Mouse (Mus musculus): ENCODE data around the gene Map3k20. TPM values are rescaled to one million over a fixed set of nuclear protein-coding genes. Genes with fewer than 3 reads are reported as not detected.

Gene Map3k20
- total and polyA plus RNA-seq, 2 experiments from 2014 or later: 3.5 to 6.0 TPM

DNA sequence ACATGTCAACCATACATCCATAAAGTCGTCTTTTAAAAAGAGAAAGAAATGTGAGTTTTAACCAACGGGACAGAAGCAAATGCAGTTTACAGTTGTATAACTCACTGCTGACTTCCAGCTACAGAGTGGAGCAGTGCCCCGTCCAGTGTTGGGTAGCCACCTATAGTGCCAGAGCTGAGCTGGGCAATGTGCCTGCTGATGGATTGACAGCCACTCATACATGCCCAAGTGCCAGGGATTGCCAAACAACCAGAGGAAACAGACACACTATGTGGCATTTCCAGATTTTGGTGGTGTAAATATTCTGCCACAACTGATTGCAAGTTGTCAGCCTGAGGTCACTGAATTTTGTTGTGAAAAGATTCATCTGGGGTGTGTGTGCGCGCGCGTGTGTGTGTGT lies 139.2 kb downstream of the Map3k20 start:
- no peak for ATAC-seq
- DNase-seq (ENCODE audit: low spot score): no peak
- 78% methylated on average over 7 of the region's 7 CpGs for WGBS
- Histone ChIP-seq H3K27ac (no peak overlapping the region), H3K36me3 (ENCODE audit: insufficient read depth, low read length) (no peaks in the 10 kb centered on the region), H3K4me2 (ENCODE audit: low read depth, low read length) (no peak overlapping the region), H3K4me3 (ENCODE audit: low read length) (no peak overlapping the region), H3K9me3 (ENCODE audit: low read length) (no peaks in the 10 kb centered on the region), H3K27me3 (ENCODE audit: insufficient read depth, low read length) (no peaks in the 10 kb centered on the region), H3K4me1 (ENCODE audit: insufficient read depth, low read length) (no peaks in the 10 kb centered on the region), H3K9ac (replicated peaks; ENCODE audit: low read length) (no peak overlapping the region)
- TF ChIP-seq CTCF (IDR thresholded peaks at IDR 0.05; ENCODE audit: low read depth): no peak

GRCm38 (mm10) chr2:72426776-72427175 lies 141.3 kb downstream of the Map3k20 start:
- Histone ChIP-seq H3K4me2 (ENCODE audit: low read depth, low read length) (peak overlapping the region; percentile 52), H3K27ac (no peak overlapping the region; the same call in 1 of the 2 replicates), H3K9me3 (ENCODE audit: low read length) (no peaks in the 10 kb centered on the region), H3K36me3 (ENCODE audit: insufficient read depth, low read length) (no peaks in the 10 kb centered on the region), H3K4me3 (ENCODE audit: low read length) (peak overlapping the region; percentile 10), H3K27me3 (ENCODE audit: insufficient read depth, low read length) (no peaks in the 10 kb centered on the region), H3K9ac (replicated peaks; ENCODE audit: low read length) (no peak overlapping the region; the same call in 1 of the 2 replicates), H3K4me1 (ENCODE audit: insufficient read depth, low read length) (no peaks in the 10 kb centered on the region)
- ATAC-seq (peak; percentile 72), DNase-seq (ENCODE audit: low spot score) (peak; percentile 64)
- WGBS: 11% methylated on average over 8 of the region's 8 CpGs
- no peak for TF ChIP-seq CTCF (IDR thresholded peaks at IDR 0.05; ENCODE audit: low read depth)

GRCm38 (mm10) chr2:72427288-72427687 lies 141.9 kb downstream of the Map3k20 start:
- peak overlapping the region; percentile 52 for H3K4me2 ChIP-seq (ENCODE audit: low read depth, low read length)
- 31% methylated on average over 11 of the region's 11 CpGs for WGBS
- H3K27ac ChIP-seq: no peak overlapping the region
- DNase-seq (ENCODE audit: low spot score): peak; percentile 45
- H3K9ac ChIP-seq (replicated peaks; ENCODE audit: low read length): no peak overlapping the region; the same call in 1 of the 2 replicates
- no peaks in the 10 kb centered on the region for H3K36me3 ChIP-seq (ENCODE audit: insufficient read depth, low read length)
- no peaks in the 10 kb centered on the region for H3K9me3 ChIP-seq (ENCODE audit: low read length)
- no peak for TF ChIP-seq CTCF (IDR thresholded peaks at IDR 0.05; ENCODE audit: low read depth)
- no peaks in the 10 kb centered on the region for H3K27me3 ChIP-seq (ENCODE audit: insufficient read depth, low read length)
- peak overlapping the region; percentile 10 for H3K4me3 ChIP-seq (ENCODE audit: low read length)
- H3K4me1 ChIP-seq (ENCODE audit: insufficient read depth, low read length): no peaks in the 10 kb centered on the region
- no peak for ATAC-seq

- TF ChIP-seq CTCF (IDR thresholded peaks at IDR 0.05; ENCODE audit: low read depth): no peak
- Histone ChIP-seq H3K4me1 (ENCODE audit: insufficient read depth, low read length) (no peaks in the 10 kb centered on the region), H3K4me3 (ENCODE audit: low read length) (no peak overlapping the region), H3K27ac (no peak overlapping the region), H3K9ac (replicated peaks; ENCODE audit: low read length) (no peak overlapping the region), H3K9me3 (ENCODE audit: low read length) (no peaks in the 10 kb centered on the region), H3K4me2 (ENCODE audit: low read depth, low read length) (no peak overlapping the region), H3K36me3 (ENCODE audit: insufficient read depth, low read length) (no peaks in the 10 kb centered on the region), H3K27me3 (ENCODE audit: insufficient read depth, low read length) (no peaks in the 10 kb centered on the region)
- DNase-seq (ENCODE audit: low spot score) (no peak), ATAC-seq (no peak)
- WGBS: 78% methylated on average over 8 of the region's 8 CpGs
Measured at GRCm38 (mm10) chr2:72438941-72439533, 153.6 kb downstream of the Map3k20 start.

- H3K4me3 ChIP-seq (ENCODE audit: low read length): no peak overlapping the region
- H3K27ac ChIP-seq: no peak overlapping the region
- DNase-seq (ENCODE audit: low spot score) (peak; percentile 3), ATAC-seq (no peak)
- H3K4me2 ChIP-seq (ENCODE audit: low read depth, low read length): no peak overlapping the region
- 52% methylated on average over 9 of the region's 9 CpGs for WGBS
- H3K27me3 ChIP-seq (ENCODE audit: insufficient read depth, low read length): no peaks in the 10 kb centered on the region
- no peak overlapping the region for H3K9ac ChIP-seq (replicated peaks; ENCODE audit: low read length)
- H3K36me3 ChIP-seq (ENCODE audit: insufficient read depth, low read length): no peaks in the 10 kb centered on the region
- no peaks in the 10 kb centered on the region for H3K9me3 ChIP-seq (ENCODE audit: low read length)
- no peak for TF ChIP-seq CTCF (IDR thresholded peaks at IDR 0.05; ENCODE audit: low read depth)
- H3K4me1 ChIP-seq (ENCODE audit: insufficient read depth, low read length): no peaks in the 10 kb centered on the region
Measured at GRCm38 (mm10) chr2:72441010-72441409, 155.6 kb downstream of the Map3k20 start.

DNA sequence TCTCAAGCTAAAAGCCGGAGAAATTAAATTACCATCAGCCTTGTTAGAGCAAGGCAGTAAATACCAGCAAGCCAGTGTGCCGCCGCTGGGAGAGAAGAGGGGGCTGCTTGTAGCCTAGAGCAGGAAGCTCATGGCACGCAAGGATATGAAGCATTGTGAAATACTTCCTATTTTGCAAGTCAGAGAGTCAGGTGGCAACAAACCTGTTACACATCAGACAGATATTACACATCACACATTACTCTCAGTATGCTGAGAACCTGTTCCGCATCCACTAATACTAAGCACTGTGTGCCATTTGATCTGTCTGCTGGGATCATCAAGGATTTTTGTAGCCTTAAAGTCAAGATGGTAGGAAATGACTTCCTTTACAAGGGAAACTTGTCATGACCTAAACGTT lies 157.4 kb downstream of the Map3k20 start:
- Histone ChIP-seq H3K27ac (no peak overlapping the region), H3K27me3 (ENCODE audit: insufficient read depth, low read length) (no peaks in the 10 kb centered on the region), H3K9me3 (ENCODE audit: low read length) (no peaks in the 10 kb centered on the region), H3K9ac (replicated peaks; ENCODE audit: low read length) (no peak overlapping the region), H3K36me3 (ENCODE audit: insufficient read depth, low read length) (no peaks in the 10 kb centered on the region), H3K4me3 (ENCODE audit: low read length) (no peak overlapping the region), H3K4me2 (ENCODE audit: low read depth, low read length) (no peak overlapping the region), H3K4me1 (ENCODE audit: insufficient read depth, low read length) (no peaks in the 10 kb centered on the region)
- DNase-seq (ENCODE audit: low spot score) (no peak), ATAC-seq (no peak)
- 92% methylated on average over 6 of the region's 6 CpGs for WGBS
- TF ChIP-seq CTCF (IDR thresholded peaks at IDR 0.05; ENCODE audit: low read depth): no peak

DNA sequence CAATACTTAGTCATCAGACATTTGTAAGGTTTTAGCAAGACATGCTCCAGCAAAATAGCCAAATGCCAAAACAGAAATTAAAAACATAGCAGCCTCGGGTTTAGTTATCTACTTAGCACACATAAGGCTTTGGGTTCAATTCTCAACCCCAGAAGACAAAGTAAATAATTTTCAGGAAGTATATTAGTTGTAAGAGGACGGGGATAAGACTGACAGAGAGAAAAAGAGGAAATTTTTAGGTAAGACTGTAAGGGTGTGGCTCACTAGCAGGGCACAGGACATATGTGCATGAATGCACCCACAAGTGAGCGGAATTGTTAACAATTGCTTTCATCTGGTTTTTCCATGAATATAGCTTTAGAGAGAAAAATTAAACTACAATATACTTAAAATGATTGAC lies 158.5 kb downstream of the Map3k20 start:
- H3K9me3 ChIP-seq (ENCODE audit: low read length): no peaks in the 10 kb centered on the region
- no peak overlapping the region for H3K4me3 ChIP-seq (ENCODE audit: low read length)
- DNase-seq (ENCODE audit: low spot score) (no peak), ATAC-seq (no peak)
- 85% methylated on average over 3 of the region's 3 CpGs for WGBS
- H3K27ac ChIP-seq: no peak overlapping the region
- H3K36me3 ChIP-seq (ENCODE audit: insufficient read depth, low read length): no peaks in the 10 kb centered on the region
- H3K27me3 ChIP-seq (ENCODE audit: insufficient read depth, low read length): no peaks in the 10 kb centered on the region
- H3K9ac ChIP-seq (replicated peaks; ENCODE audit: low read length): no peak overlapping the region
- no peak overlapping the region for H3K4me2 ChIP-seq (ENCODE audit: low read depth, low read length)
- no peaks in the 10 kb centered on the region for H3K4me1 ChIP-seq (ENCODE audit: insufficient read depth, low read length)
- TF ChIP-seq CTCF (IDR thresholded peaks at IDR 0.05; ENCODE audit: low read depth): no peak
